Mouse (Mus musculus): ENCODE data around the gene Hist1h4j. TPM values are rescaled to one million over a fixed set of nuclear protein-coding genes. Genes with fewer than 3 reads are reported as not detected.

Hist1h4j gene
- polyA plus RNA-seq, 1 experiment, result 60.3 TPM

GRCm38 (mm10) chr13:21755707-21756106, 20.8 kb downstream of the Hist1h4j start:
- H3K27ac ChIP-seq (ENCODE audit: control insufficient read depth, insufficient read depth, low read length), result no peak overlapping the region
- no peaks in the 10 kb centered on the region for H3K36me3 ChIP-seq (ENCODE audit: control insufficient read depth, insufficient read depth, low read length)
- 70% methylated on average over 1 of the region's 1 CpGs for WGBS
- no peak for DNase-seq
- H3K4me1 ChIP-seq (replicated peaks; ENCODE audit: control insufficient read depth, insufficient read depth, low read length), result peaks cover 3% of the 10 kb centered on the region; the same call in 1 of the 2 replicates
- no peak overlapping the region for H3K4me3 ChIP-seq (ENCODE audit: control insufficient read depth, insufficient read depth, low read length)
- TF ChIP-seq CTCF (IDR thresholded peaks at IDR 0.05; ENCODE audit: borderline replicate concordance, control insufficient read depth, extremely low read depth, insufficient read depth, low read length, poor library complexity), result no peak
- no peak for TF ChIP-seq POLR2A (IDR thresholded peaks at IDR 0.05; ENCODE audit: control insufficient read depth, extremely low read depth, insufficient read depth, low read length, poor library complexity)
- no peaks in the 10 kb centered on the region for H3K27me3 ChIP-seq (ENCODE audit: control insufficient read depth, insufficient read depth, low read length)

- DNase-seq, result peak; percentile 73
- Histone ChIP-seq H3K27ac (ENCODE audit: control insufficient read depth, insufficient read depth, low read length) (peak overlapping the region; percentile 93), H3K27me3 (ENCODE audit: control insufficient read depth, insufficient read depth, low read length) (no peaks in the 10 kb centered on the region), H3K36me3 (ENCODE audit: control insufficient read depth, insufficient read depth, low read length) (no peaks in the 10 kb centered on the region), H3K4me3 (ENCODE audit: control insufficient read depth, insufficient read depth, low read length) (peak overlapping the region; percentile 77), H3K4me1 (replicated peaks; ENCODE audit: control insufficient read depth, insufficient read depth, low read length) (peaks cover 12% of the 10 kb centered on the region)
- WGBS, result 2% methylated on average over 33 of the region's 33 CpGs
- TF ChIP-seq CTCF (IDR thresholded peaks at IDR 0.05; ENCODE audit: borderline replicate concordance, control insufficient read depth, extremely low read depth, insufficient read depth, low read length, poor library complexity) (no peak), POLR2A (IDR thresholded peaks at IDR 0.05; ENCODE audit: control insufficient read depth, extremely low read depth, insufficient read depth, low read length, poor library complexity) (no peak)
Measured at GRCm38 (mm10) chr13:21778814-21779766, 44.2 kb downstream of the Hist1h4j start.

DNA sequence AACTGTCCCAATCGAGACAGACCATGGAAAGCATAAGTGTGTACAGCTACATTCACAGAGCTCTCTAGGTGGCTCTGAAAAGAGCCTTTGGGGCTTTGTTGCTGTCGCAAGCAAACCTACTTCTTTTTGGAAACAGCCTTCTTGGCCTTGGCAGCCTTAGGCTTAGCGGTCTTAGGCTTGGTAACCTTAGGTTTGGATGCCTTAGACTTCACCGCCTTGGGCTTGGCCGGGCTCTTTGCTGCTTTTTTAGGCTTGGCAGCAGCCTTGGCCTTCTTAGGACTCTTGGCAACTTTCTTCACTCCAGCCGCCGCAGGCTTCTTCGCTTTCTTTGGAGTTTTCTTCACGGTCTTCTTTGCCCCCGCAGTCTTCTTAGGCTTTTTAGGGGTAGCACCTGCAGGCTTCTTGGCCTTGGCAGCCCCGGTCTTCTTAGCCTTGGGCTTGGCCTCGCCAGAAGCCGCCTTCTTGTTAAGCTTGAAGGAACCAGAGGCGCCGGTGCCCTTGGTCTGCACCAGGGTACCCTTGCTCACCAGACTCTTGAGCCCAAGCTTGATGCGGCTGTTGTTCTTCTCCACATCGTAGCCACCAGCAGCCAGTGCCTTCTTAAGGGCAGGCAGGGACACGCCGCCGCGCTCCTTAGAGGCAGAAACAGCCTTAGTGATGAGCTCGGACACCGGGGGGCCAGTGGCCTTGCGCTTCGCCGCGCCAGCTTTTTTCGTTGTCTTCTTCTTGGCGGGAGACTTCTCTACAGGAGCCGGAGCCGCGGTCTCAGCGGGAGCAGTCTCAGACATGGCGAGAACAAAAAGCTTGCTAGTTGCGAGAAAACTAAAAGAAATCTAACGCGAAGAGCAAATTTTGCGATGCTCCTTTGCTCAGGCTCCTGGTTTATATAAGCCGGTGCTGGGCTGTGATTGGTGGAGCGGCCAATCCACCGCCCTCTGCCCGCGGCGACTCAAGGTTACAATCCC, 45.2 kb downstream of the Hist1h4j start, which contains the start of gene Hist1h1b:
TSS of gene Hist1h1b (minus strand) at position 859 of the 965 bp plus-strand sequence.
- Histone ChIP-seq H3K27me3 (ENCODE audit: control insufficient read depth, insufficient read depth, low read length) (no peaks in the 10 kb centered on the region), H3K27ac (ENCODE audit: control insufficient read depth, insufficient read depth, low read length) (peak within 1 kb of the TSS; percentile 93), H3K4me3 (ENCODE audit: control insufficient read depth, insufficient read depth, low read length) (peak within 1 kb of the TSS; percentile 71), H3K4me1 (replicated peaks; ENCODE audit: control insufficient read depth, insufficient read depth, low read length) (peaks cover 14% of the 10 kb centered on the region), H3K36me3 (ENCODE audit: control insufficient read depth, insufficient read depth, low read length) (no peaks in the 10 kb centered on the region)
- DNase-seq, result peak; percentile 77
- WGBS, result under 1% methylated on average over 44 of the region's 44 CpGs
- no peak for TF ChIP-seq CTCF (IDR thresholded peaks at IDR 0.05; ENCODE audit: borderline replicate concordance, control insufficient read depth, extremely low read depth, insufficient read depth, low read length, poor library complexity)
- peak; percentile 77 for TF ChIP-seq POLR2A (IDR thresholded peaks at IDR 0.05; ENCODE audit: control insufficient read depth, extremely low read depth, insufficient read depth, low read length, poor library complexity)

GRCm38 (mm10) chr13:21781021-21781555, 46.2 kb downstream of the Hist1h4j start:
- TF ChIP-seq POLR2A (IDR thresholded peaks at IDR 0.05; ENCODE audit: control insufficient read depth, extremely low read depth, insufficient read depth, low read length, poor library complexity) (no peak), CTCF (IDR thresholded peaks at IDR 0.05; ENCODE audit: borderline replicate concordance, control insufficient read depth, extremely low read depth, insufficient read depth, low read length, poor library complexity) (no peak)
- 65% methylated on average over 6 of the region's 6 CpGs for WGBS
- Histone ChIP-seq H3K36me3 (ENCODE audit: control insufficient read depth, insufficient read depth, low read length) (no peaks in the 10 kb centered on the region), H3K4me1 (replicated peaks; ENCODE audit: control insufficient read depth, insufficient read depth, low read length) (peaks cover 14% of the 10 kb centered on the region), H3K4me3 (ENCODE audit: control insufficient read depth, insufficient read depth, low read length) (no peak overlapping the region), H3K27ac (ENCODE audit: control insufficient read depth, insufficient read depth, low read length) (peak overlapping the region; percentile 58; the same call in 1 of the 2 replicates), H3K27me3 (ENCODE audit: control insufficient read depth, insufficient read depth, low read length) (no peaks in the 10 kb centered on the region)
- DNase-seq, result no peak

DNA sequence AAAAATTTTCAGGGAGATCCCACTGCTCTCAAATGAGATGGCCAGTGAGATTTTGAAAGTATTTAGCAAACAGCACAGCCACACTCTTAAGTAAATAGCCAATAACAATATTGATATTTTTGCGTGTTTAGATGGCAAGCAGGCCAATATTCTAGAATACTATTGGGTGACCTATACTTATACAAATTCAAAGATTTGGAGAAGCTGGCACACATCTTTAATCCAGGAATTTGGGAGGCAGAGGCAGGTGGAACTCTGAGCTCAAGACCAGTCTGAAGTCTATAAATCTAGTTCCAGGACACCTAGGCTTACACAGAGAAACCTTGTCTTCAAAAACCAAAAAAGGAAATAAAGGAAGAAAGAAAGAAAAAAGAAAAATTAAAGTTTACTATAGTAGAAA, 46.8 kb downstream of the Hist1h4j start:
- Histone ChIP-seq H3K36me3 (ENCODE audit: control insufficient read depth, insufficient read depth, low read length) (no peaks in the 10 kb centered on the region), H3K4me1 (replicated peaks; ENCODE audit: control insufficient read depth, insufficient read depth, low read length) (peaks cover 14% of the 10 kb centered on the region), H3K27ac (ENCODE audit: control insufficient read depth, insufficient read depth, low read length) (no peak overlapping the region), H3K4me3 (ENCODE audit: control insufficient read depth, insufficient read depth, low read length) (no peak overlapping the region), H3K27me3 (ENCODE audit: control insufficient read depth, insufficient read depth, low read length) (no peaks in the 10 kb centered on the region)
- WGBS, result 98% methylated on average over 1 of the region's 1 CpGs
- TF ChIP-seq CTCF (IDR thresholded peaks at IDR 0.05; ENCODE audit: borderline replicate concordance, control insufficient read depth, extremely low read depth, insufficient read depth, low read length, poor library complexity), result no peak
- no peak for TF ChIP-seq POLR2A (IDR thresholded peaks at IDR 0.05; ENCODE audit: control insufficient read depth, extremely low read depth, insufficient read depth, low read length, poor library complexity)
- no peak for DNase-seq

All from thymus, adult 2 months (tissue).